Mouse (Mus musculus): ENCODE results near the gene Olfr1382. TPM values are rescaled to one million over a fixed set of nuclear protein-coding genes. Genes with fewer than 3 reads are reported as not detected.
"Not testable (repeated sequence)": the region's sequence is repeated elsewhere in the genome, so short reads cannot be mapped to it uniquely, and the experiment has no call there.

The Olfr1382 gene
- total RNA-seq (2021) = not detected

DNA sequence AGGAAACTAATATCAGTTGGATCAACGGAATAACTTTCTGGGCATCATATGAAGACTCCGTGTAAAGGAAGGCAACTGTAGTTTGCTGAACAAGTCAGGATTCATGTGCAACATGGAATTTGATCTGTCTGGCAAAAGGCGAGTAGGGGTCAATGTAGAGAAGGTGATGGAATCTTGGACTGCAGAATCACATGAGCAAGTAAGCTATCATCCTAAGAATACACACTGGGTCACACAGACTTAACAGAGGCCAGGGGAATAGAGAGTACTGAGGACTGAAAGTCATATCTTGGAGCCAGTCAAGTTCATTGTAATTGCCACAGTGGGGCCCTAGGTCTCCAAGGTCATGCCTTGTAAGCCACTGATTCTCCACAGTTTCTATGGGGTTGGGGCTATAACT lies at the start of gene Olfr1382:
Gene Olfr1382, plus strand, starts transcription at position 301 of the 400 bp plus-strand sequence.
- no peak for DNase-seq

GRCm38 (mm10) chr11:49485973-49486372 lies 42.1 kb upstream of the Olfr1382 start:
- no peak for DNase-seq

GRCm38 (mm10) chr11:49488770-49489169 lies 39.3 kb upstream of the Olfr1382 start, which contains the start of gene Olfr1385:
TSS of gene Olfr1385 (plus strand) at chr11:49489070.
- DNase-seq = not testable (repeated sequence)

DNA sequence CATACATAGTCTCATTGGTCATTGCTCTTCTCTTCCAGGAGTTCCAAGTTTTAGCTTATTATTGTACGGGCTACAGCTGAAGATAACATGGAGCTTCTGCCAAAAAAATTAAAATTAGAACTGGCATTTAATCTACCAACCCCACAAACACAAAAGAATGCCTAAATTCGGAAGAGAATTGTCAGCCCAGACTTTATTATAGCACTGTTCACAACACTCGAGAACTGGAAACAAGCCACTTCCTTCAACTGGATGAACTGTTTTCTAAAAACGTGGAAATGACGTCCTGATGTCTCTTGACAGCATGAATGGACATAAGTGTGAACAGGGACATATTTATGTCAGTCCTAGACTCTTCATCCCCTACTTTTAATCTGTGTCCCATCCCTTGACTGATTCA lies 10.0 kb upstream of the Olfr1382 start:
- no peak for DNase-seq

DNA sequence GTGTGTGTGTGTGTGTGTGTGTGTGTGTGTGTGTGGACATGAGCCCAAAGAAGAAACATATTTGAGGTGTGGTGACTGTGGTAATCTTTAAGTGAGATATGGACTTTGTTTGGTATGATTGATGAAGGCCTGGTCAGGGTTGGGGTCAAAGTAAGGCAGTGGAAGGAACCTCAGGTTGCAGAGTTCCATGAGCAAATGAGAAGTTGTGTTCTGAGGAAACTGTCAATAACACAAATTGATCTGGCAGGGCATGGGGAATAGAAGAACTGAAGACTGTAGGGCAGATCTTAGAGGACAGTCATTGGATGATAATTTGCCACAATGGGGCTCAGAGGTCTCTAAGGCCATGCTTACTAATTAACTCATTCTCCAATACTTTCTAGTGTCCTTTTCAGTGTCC lies 8.7 kb upstream of the Olfr1382 start, which contains the start of gene Olfr1383:
Gene Olfr1383, plus strand, starts transcription at position 301 of the 400 bp plus-strand sequence.
- no peak for DNase-seq

- DNase-seq = no peak
Observed at GRCm38 (mm10) chr11:49532761-49533160, 4.7 kb downstream of the Olfr1382 start.

- peak; percentile 13 for DNase-seq
Observed at GRCm38 (mm10) chr11:49536631-49537030, 8.6 kb downstream of the Olfr1382 start.

DNA sequence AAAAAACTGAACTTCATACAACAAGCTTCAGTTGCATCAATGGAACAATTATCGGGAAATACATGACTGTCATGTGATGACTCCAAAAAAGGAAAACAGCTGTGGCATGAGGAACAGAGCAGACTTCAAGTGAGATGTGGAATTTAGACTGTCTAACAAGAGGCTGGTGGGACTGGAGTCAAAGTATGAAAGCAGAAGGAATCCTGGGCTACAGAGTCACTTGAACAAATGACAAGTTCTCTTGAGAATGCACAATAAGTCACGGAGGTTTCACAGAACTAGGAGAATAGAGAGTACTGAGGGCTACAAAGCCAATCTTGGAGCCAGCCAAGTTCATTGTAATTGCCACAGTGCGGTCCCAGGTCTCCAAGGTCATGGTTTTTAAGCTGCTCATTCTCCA lies 15.1 kb downstream of the Olfr1382 start, which contains the start of gene Olfr1381:
Gene Olfr1381, plus strand, starts transcription at position 301 of the 400 bp plus-strand sequence.
- DNase-seq = not testable (repeated sequence)

DNA sequence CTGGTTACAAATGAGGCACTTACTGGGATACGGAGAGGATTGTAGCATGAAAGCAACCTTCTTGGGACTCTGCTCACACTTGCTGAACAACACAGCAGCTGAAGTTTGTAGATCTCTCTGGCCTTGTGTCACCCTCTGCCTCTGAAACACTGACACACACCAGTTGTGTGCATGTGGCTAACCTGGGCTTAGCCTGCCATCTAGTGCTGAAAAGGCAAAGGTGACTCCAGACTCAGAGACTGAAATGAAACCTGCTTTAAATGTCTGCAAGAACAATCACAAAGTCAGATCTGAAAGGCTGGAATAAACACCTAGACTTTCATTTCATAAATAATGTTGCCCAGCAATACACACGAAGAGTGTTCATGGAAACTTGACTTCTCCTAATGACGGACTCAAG lies 26.0 kb downstream of the Olfr1382 start:
- not testable (repeated sequence) for DNase-seq

GRCm38 (mm10) chr11:49556578-49556977 lies 28.5 kb downstream of the Olfr1382 start, which contains the start of gene Olfr1380:
TSS of gene Olfr1380 (plus strand) at chr11:49556878.
- DNase-seq = not testable (repeated sequence)

DNA sequence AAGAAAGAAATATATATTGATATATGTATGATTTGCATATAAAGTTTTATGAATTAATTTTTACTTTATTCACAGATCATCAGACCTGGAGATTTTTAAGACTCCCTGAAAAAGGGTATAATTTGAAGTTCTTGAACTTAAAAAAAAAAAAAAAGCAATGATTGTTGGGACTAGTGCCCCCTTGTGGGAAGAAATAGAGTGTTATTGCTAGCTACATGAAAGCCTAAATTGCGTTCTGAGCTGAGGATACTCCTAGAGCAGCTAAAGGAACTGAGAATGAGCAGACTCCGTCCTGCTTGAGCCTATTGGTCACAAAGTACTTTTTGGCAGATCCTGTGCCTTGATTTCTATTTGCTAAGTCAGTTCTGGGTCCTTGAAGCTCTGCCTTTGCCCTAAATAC lies 47.0 kb downstream of the Olfr1382 start:
- DNase-seq = not testable (repeated sequence)

- not testable (repeated sequence) for DNase-seq
Observed at GRCm38 (mm10) chr11:49580452-49580851, 52.4 kb downstream of the Olfr1382 start.

Other genes starting within 250 kb of the Olfr1382 start
- under 1 TPM; 0.23 to 0.33 TPM for gene Olfr1393, start 249.9 kb upstream of the Olfr1382 start, total RNA-seq (2021)
- gene Olfr1392, start 243.0 kb upstream of the Olfr1382 start, total RNA-seq (2021) = under 1 TPM in 1 of 2 experiments, not detected in 1; 0.11 TPM
- gene Olfr10, start 223.5 kb upstream of the Olfr1382 start, total RNA-seq (2021) = not detected
- gene Olfr1391, start 205.5 kb upstream of the Olfr1382 start, total RNA-seq (2021) = not detected
- not detected for gene Olfr1390, start 193.1 kb upstream of the Olfr1382 start, total RNA-seq (2021)
- not detected for gene Olfr1389, start 105.2 kb upstream of the Olfr1382 start, total RNA-seq (2021)
- gene Olfr1388, start 91.6 kb upstream of the Olfr1382 start, total RNA-seq (2021) = not detected
- not detected for gene Olfr1387, start 72.9 kb upstream of the Olfr1382 start, total RNA-seq (2021)
- gene Olfr1386, start 63.2 kb upstream of the Olfr1382 start, total RNA-seq (2021) = not detected
- not detected for gene Olfr1385, start 39.2 kb upstream of the Olfr1382 start, total RNA-seq (2021)
- gene Olfr1384, start 21.5 kb upstream of the Olfr1382 start, total RNA-seq (2021) = not detected
- under 1 TPM; 0.36 to 0.79 TPM for gene Olfr1383, start 8.6 kb upstream of the Olfr1382 start, total RNA-seq (2021)
- gene Olfr1381, start 15.2 kb downstream of the Olfr1382 start, total RNA-seq (2021) = not detected
- not detected for gene Olfr1380, start 28.6 kb downstream of the Olfr1382 start, total RNA-seq (2021)
- 10 to 100 TPM; 14.7 to 19.0 TPM for gene Flt4, start 81.0 kb downstream of the Olfr1382 start, total RNA-seq (2021)
- gene Scgb3a1, start 135.4 kb downstream of the Olfr1382 start, total RNA-seq (2021) = not detected
- 10 to 100 TPM; 64.2 to 67.9 TPM for gene Cnot6, start 184.5 kb downstream of the Olfr1382 start, total RNA-seq (2021)

Measured in heart, postnatal 4 days (tissue).